Mouse (Mus musculus) heart, postnatal 0 days (tissue): ENCODE measurements around the gene 4921524J17Rik.

Experiments used
- CTCF ChIP-seq: IDR thresholded peaks from 2 replicates; pipeline ENCODE4 v1.5.1; 2016; ENCODE audit warnings: antibody characterized with exemption, control low read depth, low read depth
- EP300 ChIP-seq: IDR thresholded peaks from 2 replicates; pipeline ENCODE4 v1.6.1; 2016; ENCODE audit warnings: antibody characterized with exemption, low read depth

DNA sequence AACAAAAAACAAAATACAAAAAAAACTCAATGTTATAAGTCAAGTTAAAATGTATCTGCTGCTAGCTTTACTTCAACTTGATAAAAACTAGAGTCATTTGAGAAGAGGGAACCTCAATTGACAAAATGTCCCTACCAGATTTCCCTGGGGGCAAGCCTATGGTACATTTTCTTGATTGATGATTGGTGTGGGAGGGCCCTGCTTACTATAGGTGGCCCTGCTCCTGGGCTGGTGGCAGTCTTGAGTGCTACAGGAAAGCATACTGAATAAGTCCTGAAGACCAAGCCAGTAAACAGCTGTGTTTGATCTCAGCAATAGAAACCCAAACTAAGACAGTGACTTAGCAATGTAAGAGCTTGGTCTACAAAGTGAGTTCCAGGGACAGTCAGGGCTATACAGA is 11.5 kb upstream of the 4921524J17Rik start:
- no peak for TF ChIP-seq EP300
- TF ChIP-seq CTCF = no peak
